Mouse (Mus musculus): ENCODE measurements around the gene C1qb.

C1qb gene

GRCm38 (mm10) chr4:136836387-136836931 lies 49.5 kb downstream of the C1qb start:
- POLR2A ChIA-PET = interaction anchor here in 2 of 4 experiments (0.5 to 1.3 kb wide), 6 partner anchors 21 to 590 kb away, joined by 3 to 5 read pairs (median 3); no protein-coding TSS in a partner anchor

DNA sequence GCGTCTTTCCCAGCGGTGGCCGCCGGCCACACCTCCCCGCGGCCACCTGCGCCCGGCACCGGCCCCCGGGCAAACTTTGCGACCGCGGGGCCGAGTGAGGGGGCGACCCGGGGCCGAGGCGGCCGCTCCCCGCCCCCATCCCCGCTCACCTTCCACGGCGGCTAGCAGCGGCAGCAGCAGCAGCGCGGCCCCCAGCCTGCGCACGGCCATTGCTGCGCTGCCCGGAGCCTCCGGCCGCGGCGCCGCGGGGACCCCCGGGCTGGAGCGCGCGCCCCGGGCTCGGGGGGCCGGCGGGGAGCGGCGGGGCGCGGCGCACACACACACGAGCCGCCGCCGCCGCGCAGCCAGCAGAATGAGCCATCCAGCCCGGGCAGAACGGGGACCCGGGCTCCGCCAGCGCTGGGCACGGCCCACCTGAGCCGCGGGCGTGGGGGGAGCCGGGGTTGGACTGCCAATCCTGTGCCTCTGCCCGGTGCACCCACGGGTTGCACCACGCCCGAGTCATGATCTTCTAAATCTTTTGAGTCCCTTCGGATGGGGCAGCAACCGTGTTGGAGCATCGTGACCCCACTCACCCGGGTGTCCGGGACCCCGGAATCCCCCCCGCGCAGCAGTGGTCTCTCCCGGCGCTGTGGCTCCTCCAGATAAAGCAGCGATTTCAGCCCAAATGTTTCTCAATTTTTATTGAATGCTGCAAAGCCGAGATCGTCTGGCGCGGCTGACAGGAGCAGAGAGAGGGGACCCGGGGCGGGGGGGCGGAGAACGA lies 50.2 kb downstream of the C1qb start, which contains the start of gene Ephb2:
Gene Ephb2 (minus strand): TSS at position 368 of the 766 bp plus-strand sequence.
- ChIA-PET CTCF (interaction anchor here in 3 of 4 experiments (0.6 to 1.4 kb wide), 4 partner anchors 20 to 170 kb away, joined by 3 to 6 read pairs (median 3); no protein-coding TSS in a partner anchor), POLR2A (interaction anchor here in 2 of 4 experiments (1.0 to 1.5 kb wide), 4 partner anchors 20 to 139 kb away, joined by 3 to 5 read pairs (median 4); no protein-coding TSS in a partner anchor)

More at GRCm38 (mm10) chr4:136836387-136836931, 49.5 kb downstream of the C1qb start:
- CTCF ChIA-PET = interaction anchor here in 1 of 4 experiments (1.0 kb wide), 1 partner anchor 18 kb away, joined by 3 read pairs; no protein-coding TSS in a partner anchor

- ChIA-PET CTCF (interaction anchor here in 3 of 4 experiments (0.5 to 1.4 kb wide), 6 partner anchors 10 to 169 kb away, joined by 3 to 7 read pairs (median 4); no protein-coding TSS in a partner anchor), POLR2A (interaction anchor here in 2 of 4 experiments (1.0 to 2.6 kb wide), 4 partner anchors 19 to 139 kb away, joined by 3 to 8 read pairs (median 4); no protein-coding TSS in a partner anchor)
Measured at GRCm38 (mm10) chr4:136834815-136835620, 51.0 kb downstream of the C1qb start.

- CTCF ChIA-PET = interaction anchor here in 2 of 4 experiments (1.3 to 1.4 kb wide), 2 partner anchors 19 to 169 kb away, joined by 3 to 6 read pairs; no protein-coding TSS in a partner anchor
- POLR2A ChIA-PET = interaction anchor here in 3 of 4 experiments (0.7 to 2.6 kb wide), 7 partner anchors 19 to 795 kb away, joined by 3 to 8 read pairs (median 3); no protein-coding TSS in a partner anchor
Measured at GRCm38 (mm10) chr4:136834439-136834814, 51.6 kb downstream of the C1qb start.

GRCm38 (mm10) chr4:136833619-136834351 lies 52.2 kb downstream of the C1qb start:
- ChIA-PET CTCF (interaction anchor here in 1 of 4 experiments (1.9 kb wide), 1 partner anchor 18 kb away, joined by 4 read pairs; no protein-coding TSS in a partner anchor), POLR2A (interaction anchor here in 3 of 4 experiments (0.7 to 2.6 kb wide), 5 partner anchors 18 to 795 kb away, joined by 3 to 8 read pairs (median 3); no protein-coding TSS in a partner anchor)

- CTCF ChIA-PET = interaction anchor here in 1 of 4 experiments (1.9 kb wide), 1 partner anchor 17 kb away, joined by 4 read pairs; no protein-coding TSS in a partner anchor
- POLR2A ChIA-PET = interaction anchor here in 1 of 4 experiments (2.6 kb wide), 1 partner anchor 25 kb away, joined by 8 read pairs; no protein-coding TSS in a partner anchor
Measured at GRCm38 (mm10) chr4:136832559-136833232, 53.3 kb downstream of the C1qb start.

GRCm38 (mm10) chr4:136830272-136830823 lies 55.6 kb downstream of the C1qb start:
- CTCF ChIA-PET = interaction anchor here (0.5 to 1.9 kb wide), 21 partner anchors 9 to 232 kb away, joined by 3 to 12 read pairs (median 3); no protein-coding TSS in a partner anchor
- POLR2A ChIA-PET = interaction anchor here in 3 of 4 experiments (0.6 to 2.8 kb wide), 13 partner anchors 9 to 365 kb away, joined by 3 to 8 read pairs (median 4); no protein-coding TSS in a partner anchor
